Mouse (Mus musculus) liver, adult 2 months (tissue): ENCODE results near the gene As3mt. TPM values are rescaled to one million over a fixed set of nuclear protein-coding genes. Genes with fewer than 3 reads are reported as not detected.
"Not testable (repeated sequence)": the region's sequence is repeated elsewhere in the genome, so short reads cannot be mapped to it uniquely, and the experiment has no call there.

ENCODE experiments used
- DNase-seq: peaks from one replicate; pipeline ENCODE4 v3.0.0-alpha.2; 2011; ENCODE audit warnings: low read depth, low spot score; ENCODE audit errors: extremely low read depth
- H3K27ac ChIP-seq: fragments of 200-500 bp; replicated peaks from 2 replicates; pipeline ENCODE4 v1.5.1; 2012; ENCODE audit warnings: low read depth, mild to moderate bottlenecking, control low read depth, inconsistent platforms, low read length; ENCODE audit not compliant: insufficient read depth
- H3K27me3 ChIP-seq: fragments of 200-500 bp; 2 replicates; pipeline ENCODE4 v1.6.1; 2012; ENCODE audit warnings: mild to moderate bottlenecking, moderate library complexity, low read length, inconsistent platforms; ENCODE audit not compliant: control insufficient read depth, insufficient read depth
- H3K36me3 ChIP-seq: fragments of 200-500 bp; 2 replicates; pipeline ENCODE4 v1.6.1; 2012; ENCODE audit warnings: low read length, inconsistent platforms; ENCODE audit not compliant: control insufficient read depth, insufficient read depth
- H3K4me1 ChIP-seq: fragments of 200-500 bp; 2 replicates; pipeline ENCODE4 v1.6.1; 2011; ENCODE audit warnings: low read length; ENCODE audit not compliant: control insufficient read depth, insufficient read depth
- H3K4me3 ChIP-seq: fragments of 200-500 bp; 2 replicates; pipeline ENCODE4 v1.5.1; 2011; ENCODE audit warnings: low read depth, mild to moderate bottlenecking, control low read depth, low read length, moderate library complexity; ENCODE audit not compliant: insufficient read depth
- H3K79me2 ChIP-seq: fragments of 200-500 bp; 2 replicates; pipeline ENCODE4 v1.6.1; 2012; ENCODE audit warnings: inconsistent platforms, mild to moderate bottlenecking, low read length, moderate library complexity; ENCODE audit not compliant: control insufficient read depth, insufficient read depth
- H3K9ac ChIP-seq: fragments of 200-500 bp; 2 replicates; pipeline ENCODE4 v1.6.1; 2012; ENCODE audit warnings: low read depth, mild to moderate bottlenecking, control low read depth, inconsistent platforms, low read length
- CTCF ChIP-seq: fragments of 200-500 bp; IDR thresholded peaks from 2 replicates; pipeline ENCODE4 v1.5.1; 2011; ENCODE audit warnings: low read depth, low read length, control low read depth
- POLR2A ChIP-seq: fragments of 200-500 bp; IDR thresholded peaks from 2 replicates; pipeline ENCODE4 v1.6.1; 2011; ENCODE audit warnings: low read length, control low read depth; ENCODE audit not compliant: insufficient read depth; ENCODE audit errors: extremely low read depth
- WGBS: fragments of 180-500 bp; shearing (Covaris S2); methylation state at CpG from one replicate; pipeline ENCODE4 v1.1.7; 2018; 5-methylcytosine and 5-hydroxymethylcytosine counted together
- polyA plus RNA-seq: library from polyadenylated mRNA; depleted of rRNA; stranded (reverse); fragments of >200 nt; gene quantifications from 2 replicates; pipeline ENCODE4 v1.2.3, GENCODE M21; 2012
- total RNA-seq: library from RNA; depleted of rRNA; stranded (reverse); fragments of >200 nt; gene quantifications from 2 replicates; pipeline ENCODE4 v1.2.3, GENCODE M21; 2014

Gene As3mt
- total and polyA plus RNA-seq, 2 experiments = 19.3 to 67.9 TPM

DNA sequence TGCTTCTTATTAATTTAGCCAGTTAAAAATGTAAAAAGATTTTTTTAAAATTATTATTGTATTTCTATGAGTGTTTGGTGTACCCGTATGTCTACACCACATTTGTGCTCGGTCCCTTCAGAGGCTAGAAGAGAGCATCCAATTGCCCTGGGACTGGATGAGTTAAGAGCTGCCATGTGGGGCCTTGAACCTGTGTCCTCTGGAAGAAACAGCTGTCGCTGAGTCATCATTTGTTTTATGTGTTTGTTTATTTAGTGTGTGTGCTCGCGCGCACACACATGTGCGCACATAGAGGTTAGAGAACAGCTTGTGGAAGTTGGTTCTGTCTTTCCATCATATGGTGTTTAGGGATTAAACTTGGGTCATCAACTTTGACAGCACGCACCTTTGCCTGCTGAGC, 18.9 kb downstream of the As3mt start:
- Histone ChIP-seq H3K36me3 (peaks cover 23% of the 10 kb centered on the region), H3K4me3 (no peak overlapping the region), H3K27me3 (no peaks in the 10 kb centered on the region), H3K27ac (peak overlapping the region; percentile 40), H3K4me1 (peaks cover 9% of the 10 kb centered on the region), H3K79me2 (no peaks in the 10 kb centered on the region), H3K9ac (no peak overlapping the region)
- 93% methylated on average over 8 of the region's 8 CpGs for WGBS
- TF ChIP-seq POLR2A (no peak), CTCF (no peak)
- DNase-seq = peak; percentile 59

DNA sequence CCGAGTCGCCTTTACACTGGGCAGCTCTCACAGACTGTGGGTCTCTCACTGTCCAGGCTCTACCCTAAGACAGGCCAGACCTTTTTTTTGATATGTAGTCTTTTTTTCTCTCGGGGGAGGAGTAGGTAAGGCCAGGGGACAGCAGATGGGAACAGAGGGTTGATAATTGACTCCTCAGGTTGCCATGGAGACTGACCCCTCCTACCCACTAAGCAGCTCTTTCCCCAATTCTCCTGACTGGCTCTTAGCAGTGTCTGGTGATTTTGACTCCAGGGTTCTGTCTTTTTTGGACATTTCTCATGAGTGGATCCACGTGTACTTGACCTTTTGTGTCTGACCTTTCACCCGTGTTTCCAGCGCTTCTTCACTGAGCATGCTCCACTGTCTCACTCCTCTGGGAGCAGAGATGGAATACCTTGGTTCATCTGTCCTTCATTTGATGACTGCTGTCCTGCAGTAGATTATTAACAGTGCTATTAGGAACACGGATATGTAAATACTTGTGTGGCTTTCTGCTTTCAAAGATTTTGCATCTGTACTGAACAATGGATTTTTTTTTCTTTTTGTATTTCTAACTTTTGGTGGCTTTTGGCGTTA, 20.0 kb downstream of the As3mt start:
- Histone ChIP-seq H3K4me3 (no peak overlapping the region), H3K9ac (peak overlapping the region; percentile 49; the same call in 1 of the 2 replicates), H3K36me3 (peaks cover 21% of the 10 kb centered on the region), H3K4me1 (peaks cover 9% of the 10 kb centered on the region), H3K79me2 (no peaks in the 10 kb centered on the region), H3K27ac (peak overlapping the region; percentile 87), H3K27me3 (no peaks in the 10 kb centered on the region)
- TF ChIP-seq CTCF = no peak
- TF ChIP-seq POLR2A = no peak
- WGBS = 38% methylated on average over 8 of the region's 8 CpGs
- DNase-seq = peak; percentile 99

DNA sequence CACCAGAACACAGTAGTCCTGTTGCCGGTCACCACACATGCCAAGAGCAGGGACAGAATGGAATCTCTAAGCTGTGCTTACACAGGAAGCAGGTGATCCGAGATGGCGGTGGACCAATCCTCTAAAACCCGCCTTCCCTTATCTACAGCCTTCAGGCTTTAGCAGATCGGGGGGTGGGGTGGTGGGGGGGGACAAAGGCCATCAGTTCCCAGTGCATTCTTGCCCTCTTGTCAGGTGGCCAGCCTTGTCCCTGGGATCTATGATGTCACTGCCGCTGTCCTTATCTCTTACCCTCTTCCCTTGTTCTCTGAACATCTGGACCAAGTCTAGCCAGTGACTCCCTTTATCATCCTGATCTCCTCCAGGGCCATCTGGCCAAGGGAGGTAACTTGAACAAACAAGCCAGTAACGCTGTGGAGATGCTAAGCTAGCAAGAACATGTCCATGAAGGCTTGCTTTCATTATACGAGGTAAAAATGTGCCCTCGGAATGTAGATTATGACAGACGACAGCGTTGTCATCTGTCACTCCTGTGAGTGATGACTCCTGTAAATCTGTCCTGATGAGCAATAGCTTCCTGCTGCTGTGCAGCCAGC, 20.8 kb downstream of the As3mt start:
- Histone ChIP-seq H3K4me1 (peaks cover 9% of the 10 kb centered on the region), H3K4me3 (no peak overlapping the region), H3K36me3 (peaks cover 17% of the 10 kb centered on the region), H3K27ac (peak overlapping the region; percentile 87), H3K9ac (peak overlapping the region; percentile 49; the same call in 1 of the 2 replicates), H3K27me3 (no peaks in the 10 kb centered on the region), H3K79me2 (no peaks in the 10 kb centered on the region)
- peak; percentile 97 for DNase-seq
- TF ChIP-seq POLR2A (no peak), CTCF (no peak)
- 28% methylated on average over 11 of the region's 11 CpGs for WGBS

DNA sequence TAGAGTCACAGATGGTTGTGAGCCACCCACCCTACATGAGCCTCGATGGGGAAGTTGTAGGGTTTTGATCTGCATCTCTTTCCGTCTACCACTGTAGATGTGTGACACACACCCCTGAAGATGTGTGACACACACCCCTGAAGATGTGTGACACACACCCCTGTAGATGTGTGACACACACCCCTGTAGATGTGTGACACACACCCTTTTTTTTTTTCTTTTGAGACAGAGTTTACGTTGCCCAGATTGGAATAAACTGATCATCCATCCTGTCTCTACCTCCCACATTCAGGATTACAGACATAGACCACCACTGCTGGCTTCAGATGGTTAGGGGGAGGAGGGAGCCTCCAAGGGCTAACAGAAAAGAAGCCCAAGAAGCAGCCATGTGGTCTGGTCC, 21.7 kb downstream of the As3mt start:
- Histone ChIP-seq H3K36me3 (peaks cover 13% of the 10 kb centered on the region), H3K4me3 (no peak overlapping the region), H3K79me2 (no peaks in the 10 kb centered on the region), H3K27ac (no peak overlapping the region), H3K9ac (no peak overlapping the region), H3K27me3 (no peaks in the 10 kb centered on the region), H3K4me1 (peaks cover 9% of the 10 kb centered on the region)
- TF ChIP-seq CTCF = no peak
- no peak for DNase-seq
- WGBS = 91% methylated on average over 3 of the region's 3 CpGs

DNA sequence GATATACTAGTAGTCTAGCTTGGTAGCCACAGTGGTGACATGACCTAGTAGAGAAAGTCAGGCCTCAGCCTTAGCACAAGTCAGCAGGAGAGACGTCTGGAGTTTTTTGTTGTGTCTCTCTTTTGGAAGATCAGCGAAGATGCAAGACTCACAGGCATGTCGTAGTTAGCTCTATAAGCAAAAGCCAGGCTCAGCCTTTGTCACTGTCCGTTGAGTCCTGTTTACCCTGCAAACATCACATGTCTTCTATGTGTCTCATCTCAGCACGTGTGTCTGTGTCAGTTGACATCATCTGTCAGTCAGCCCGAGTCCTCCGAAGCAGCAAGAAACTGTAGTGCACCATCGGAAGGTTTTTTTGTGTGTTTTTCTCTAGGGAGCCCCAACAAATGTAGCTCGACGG, 24.1 kb downstream of the As3mt start:
- Histone ChIP-seq H3K79me2 (no peaks in the 10 kb centered on the region), H3K4me3 (no peak overlapping the region), H3K27ac (no peak overlapping the region), H3K4me1 (peaks cover 9% of the 10 kb centered on the region), H3K27me3 (no peaks in the 10 kb centered on the region), H3K9ac (no peak overlapping the region), H3K36me3 (0 out of 2 replicates have a peak, but pooled peaks cover 2% of the 10 kb centered on the region)
- WGBS = 66% methylated on average over 10 of the region's 10 CpGs
- TF ChIP-seq CTCF = no peak
- no peak for TF ChIP-seq POLR2A
- DNase-seq = no peak

DNA sequence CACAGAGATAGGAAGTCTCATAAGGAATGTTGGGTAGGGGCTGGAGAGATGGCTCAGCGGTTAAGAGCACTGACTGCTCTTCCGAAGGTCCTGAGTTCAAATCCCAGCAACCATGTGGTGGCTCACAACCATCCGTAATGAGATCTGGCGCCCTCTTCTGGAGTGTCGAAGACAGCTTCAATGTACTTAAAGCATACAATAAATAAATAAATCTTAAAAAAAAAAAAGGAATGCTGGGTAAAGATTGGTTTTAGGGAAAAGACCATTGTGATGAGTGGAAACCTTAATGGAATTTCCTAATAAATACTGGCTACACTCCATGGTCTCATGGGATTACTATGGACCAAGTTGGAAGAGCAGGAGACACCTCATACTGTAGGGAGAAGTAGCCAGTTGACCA, 25.4 kb downstream of the As3mt start:
- over 99% methylated on average over 5 of the region's 5 CpGs for WGBS
- TF ChIP-seq CTCF = 0 out of 2 replicates have a peak, but pooled peaks have one; percentile 2
- H3K4me3 ChIP-seq, H3K4me1 ChIP-seq, H3K9ac ChIP-seq, H3K79me2 ChIP-seq, DNase-seq, H3K27me3 ChIP-seq, H3K27ac ChIP-seq, H3K36me3 ChIP-seq: not testable (repeated sequence)
